Comparison of ENCODE assay signal across 8 mouse cellular contexts in the genomic region with DNA sequence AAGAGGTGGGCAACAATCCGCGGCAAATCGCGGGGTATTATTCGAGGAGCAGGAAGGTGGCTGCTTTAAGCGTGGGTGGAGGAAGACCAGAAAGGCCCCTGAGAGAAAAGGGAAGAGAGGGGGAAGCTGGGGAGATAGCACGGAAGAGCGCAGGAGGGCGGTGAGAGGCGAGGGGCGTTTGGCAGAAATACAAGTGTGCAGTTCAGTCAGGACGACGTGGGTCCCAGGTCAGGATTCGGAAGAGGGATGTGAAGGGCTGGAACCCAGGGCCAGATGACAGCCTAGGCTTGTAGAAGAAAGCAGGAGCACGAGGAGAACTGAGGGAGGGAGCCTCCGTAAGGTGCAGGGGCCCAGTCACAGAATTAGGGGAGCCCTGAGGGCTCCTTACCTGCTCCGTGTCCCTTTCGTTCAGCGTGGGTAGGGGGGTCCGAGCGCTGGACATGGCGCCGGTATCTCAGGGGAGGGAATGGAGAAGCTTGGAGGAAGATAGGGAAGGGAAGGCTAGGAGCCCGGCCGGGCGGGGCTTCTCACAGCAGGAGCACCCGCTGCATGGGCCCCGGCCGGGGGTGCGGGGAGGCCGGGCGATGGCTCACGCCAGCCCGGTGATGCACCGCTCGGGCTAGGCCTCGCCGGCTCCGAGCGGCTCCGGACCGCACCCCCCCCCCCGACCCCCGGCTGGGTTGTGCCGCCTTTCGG. TPM values are rescaled to one million over a fixed set of nuclear protein-coding genes. Genes with fewer than 3 reads are reported as not detected.
DNase-seq lines count a peak whose midpoint lies in the region; ATAC-seq and TF ChIP-seq lines count a peak whose summit lies in the region.

No protein-coding gene starts in this region.

- peak overlapping the region; percentile 91 for H3K27ac ChIP-seq in heart, embryonic 13.5 days (replicated peaks)
- H3K27ac ChIP-seq in hindbrain, embryonic 13.5 days, result peak overlapping the region; percentile 89
- peak overlapping the region; percentile 91 for H3K27ac ChIP-seq in lung, embryonic 15.5 days
- H3K27ac ChIP-seq in stomach, postnatal 0 days (replicated peaks), result peak overlapping the region; percentile 96

- ATAC-seq in heart, embryonic 13.5 days (ENCODE audit: extremely low read depth, insufficient number of reproducible peaks, low FRiP score, low TSS enrichment), result no peak
- ATAC-seq in hindbrain, embryonic 13.5 days (ENCODE audit: low FRiP score), result peak; percentile 88
- no peak; the same call in 1 of the 2 replicates for ATAC-seq in lung, embryonic 15.5 days (ENCODE audit: borderline replicate concordance, extremely low read depth, low FRiP score, low TSS enrichment)
- ATAC-seq in stomach, postnatal 0 days (ENCODE audit: low FRiP score, low TSS enrichment), result peak; percentile 69; the same call in 1 of the 2 replicates

- peak overlapping the region; percentile 97 for H3K4me3 ChIP-seq in heart, embryonic 13.5 days
- peak overlapping the region; percentile 68 for H3K4me3 ChIP-seq in C2C12 (ENCODE audit: insufficient read depth, poor library complexity, severe bottlenecking)
- peak overlapping the region; percentile 93 for H3K4me3 ChIP-seq in hindbrain, embryonic 13.5 days
- H3K4me3 ChIP-seq in lung, embryonic 15.5 days, result peak overlapping the region; percentile 87
- H3K4me3 ChIP-seq in stomach, postnatal 0 days (ENCODE audit: low read depth, low read length), result peak overlapping the region; percentile 89

- H3K79me3 ChIP-seq in C2C12 (ENCODE audit: low read depth), result peaks cover 52% of the 10 kb centered on the region

- intact Hi-C loops in heart, postnatal 25 days (cut with DNase I), result loop anchor here (2.0 to 10.0 kb wide), 4 partner anchors 30 to 276 kb away; a partner anchor contains a TSS

- H3K4me1 ChIP-seq in heart, embryonic 13.5 days, result peaks cover 53% of the 10 kb centered on the region
- peaks cover 52% of the 10 kb centered on the region for H3K4me1 ChIP-seq in hindbrain, embryonic 13.5 days (replicated peaks)
- peaks cover 36% of the 10 kb centered on the region for H3K4me1 ChIP-seq in lung, embryonic 15.5 days
- H3K4me1 ChIP-seq in stomach, postnatal 0 days (replicated peaks; ENCODE audit: control insufficient read depth, insufficient read depth), result peaks cover 11% of the 10 kb centered on the region

- peak overlapping the region; percentile 93 for H3K4me2 ChIP-seq in heart, embryonic 13.5 days
- H3K4me2 ChIP-seq in hindbrain, embryonic 13.5 days, result peak overlapping the region; percentile 98
- peak overlapping the region; percentile 87 for H3K4me2 ChIP-seq in lung, embryonic 15.5 days
- peak overlapping the region; percentile 91 for H3K4me2 ChIP-seq in stomach, postnatal 0 days (replicated peaks; ENCODE audit: low read depth)

- no peak for DNase-seq in heart, postnatal 25 days (ENCODE audit: low spot score)
- DNase-seq in c-Kit-positive CD71-positive TER-119-positive erythroid progenitor cells, embryonic 14.5 days (ENCODE audit: low spot score), result peak; percentile 39
- DNase-seq in stomach, postnatal 0 days (ENCODE audit: low spot score), result no peak
- no peak for DNase-seq in urinary bladder, postnatal 4 days (ENCODE audit: low spot score in 2 of 2)

- H3K27me3 ChIP-seq in heart, embryonic 13.5 days (replicated peaks), result no peaks in the 10 kb centered on the region
- H3K27me3 ChIP-seq in C2C12 (ENCODE audit: control insufficient read depth, insufficient read depth, insufficient read length), result no peaks in the 10 kb centered on the region
- H3K27me3 ChIP-seq in hindbrain, embryonic 13.5 days, result no peaks in the 10 kb centered on the region
- H3K27me3 ChIP-seq in lung, embryonic 15.5 days, result no peaks in the 10 kb centered on the region
- H3K27me3 ChIP-seq in stomach, postnatal 0 days (ENCODE audit: control insufficient read depth, insufficient read depth, low read length), result no peaks in the 10 kb centered on the region

- no peaks in the 10 kb centered on the region for H3K36me3 ChIP-seq in heart, embryonic 13.5 days
- H3K36me3 ChIP-seq in C2C12 (ENCODE audit: control insufficient read depth, insufficient read depth), result peaks cover 16% of the 10 kb centered on the region
- no peaks in the 10 kb centered on the region for H3K36me3 ChIP-seq in hindbrain, embryonic 13.5 days
- H3K36me3 ChIP-seq in lung, embryonic 15.5 days, result no peaks in the 10 kb centered on the region
- no peaks in the 10 kb centered on the region for H3K36me3 ChIP-seq in stomach, postnatal 0 days (ENCODE audit: control insufficient read depth, insufficient read depth, low read length)

- WGBS in heart, embryonic 13.5 days, result under 1% methylated on average over 36 of the region's 46 CpGs
- WGBS in hindbrain, embryonic 13.5 days, result under 1% methylated on average over 32 of the region's 46 CpGs
- 1% methylated on average over 27 of the region's 46 CpGs for WGBS in lung, embryonic 15.5 days
- WGBS in stomach, postnatal 0 days, result under 1% methylated on average over 29 of the region's 46 CpGs

- no peaks in the 10 kb centered on the region for H3K9me3 ChIP-seq in heart, embryonic 13.5 days
- no peaks in the 10 kb centered on the region for H3K9me3 ChIP-seq in hindbrain, embryonic 13.5 days
- H3K9me3 ChIP-seq in lung, embryonic 15.5 days, result no peaks in the 10 kb centered on the region
- H3K9me3 ChIP-seq in stomach, postnatal 0 days (ENCODE audit: control insufficient read depth, low read length), result no peaks in the 10 kb centered on the region

- peaks cover 52% of the 10 kb centered on the region for H3K79me2 ChIP-seq in C2C12 (ENCODE audit: control insufficient read depth, insufficient read depth)

- no peak for TF ChIP-seq EP300 in stomach, postnatal 0 days (optimal IDR thresholded peaks at IDR 0.05)

- TF ChIP-seq CTCF in C2C12 (IDR thresholded peaks at IDR 0.05; ENCODE audit: control insufficient read depth, insufficient read depth, insufficient read length), result no peak
- TF ChIP-seq CTCF in stomach, postnatal 0 days (IDR thresholded peaks at IDR 0.05; ENCODE audit: low read depth), result no peak

- peak overlapping the region; percentile 76 for H3ac ChIP-seq in C2C12 (ENCODE audit: control insufficient read depth, insufficient read length, low read depth)

- H3K9ac ChIP-seq in heart, embryonic 13.5 days, result peak overlapping the region; percentile 99
- H3K9ac ChIP-seq in hindbrain, embryonic 13.5 days, result peak overlapping the region; percentile 98
- H3K9ac ChIP-seq in lung, embryonic 15.5 days, result peak overlapping the region; percentile 97
- peak overlapping the region; percentile 99 for H3K9ac ChIP-seq in stomach, postnatal 0 days (ENCODE audit: low read length)

TF ChIP-seq in C2C12, 6 proteins besides CTCF, POLR2A, EP300 and RAD21:
- TF ChIP-seq MYOD1 (IDR thresholded peaks at IDR 0.05; ENCODE audit: control insufficient read depth, insufficient read length, low read depth), result no peak
- TF ChIP-seq CEBPB (IDR thresholded peaks at IDR 0.05; ENCODE audit: low read depth), result no peak

RNA-seq across cellular contexts. Expression of a gene that starts 0.7 kb away (rescaled TPM):
- polyA plus RNA-seq in heart, embryonic 13.5 days (2015; fragmentation: Nextera tagmentation; extraction: Ambion mirVana), result 27.3 and 28.8 TPM in 2 replicates
- total RNA-seq in heart, postnatal 25 days (2021), result 10 to 100 TPM; 49.4 to 55.3 TPM
- 27.2 TPM for polyA plus RNA-seq in C2C12 (2012; fragmentation: generic; extraction: Trizol)
- 40.9 and 42.5 TPM in 2 replicates for polyA plus RNA-seq in hindbrain, embryonic 13.5 days (2015; fragmentation: Nextera tagmentation; extraction: Ambion mirVana)
- 42.9 and 49.0 TPM in 2 replicates for polyA plus RNA-seq in lung, embryonic 15.5 days (2015; fragmentation: Nextera tagmentation; extraction: Ambion mirVana)
- polyA plus RNA-seq in stomach, postnatal 0 days (2015; fragmentation: Nextera tagmentation; extraction: Ambion mirVana), result 44.7 and 56.0 TPM in 2 replicates

RNA-seq across cellular contexts. Expression of a gene that starts 41.9 kb away (rescaled TPM):
- 18.8 and 22.3 TPM in 2 replicates for polyA plus RNA-seq in heart, embryonic 13.5 days (2015; fragmentation: Nextera tagmentation; extraction: Ambion mirVana)
- total RNA-seq in heart, postnatal 25 days (2021), result 10 to 100 TPM; 14.1 to 17.5 TPM
- polyA plus RNA-seq in C2C12 (2012; fragmentation: generic; extraction: Trizol), result 21.6 TPM
- 34.0 and 42.7 TPM in 2 replicates for polyA plus RNA-seq in hindbrain, embryonic 13.5 days (2015; fragmentation: Nextera tagmentation; extraction: Ambion mirVana)
- 27.9 and 28.3 TPM in 2 replicates for polyA plus RNA-seq in lung, embryonic 15.5 days (2015; fragmentation: Nextera tagmentation; extraction: Ambion mirVana)
- polyA plus RNA-seq in stomach, postnatal 0 days (2015; fragmentation: Nextera tagmentation; extraction: Ambion mirVana), result 13.5 and 14.2 TPM in 2 replicates

Comparison
In these comparisons a context has a peak if more than half of its experiments do, and no peak if none do; other contexts are left out.
1. ATAC-seq: peak in hindbrain, embryonic 13.5 days (single experiment) and stomach, postnatal 0 days (single experiment); none in heart, embryonic 13.5 days (single experiment) and lung, embryonic 15.5 days (single experiment).
2. Peak in every context shown above with its lines, with median percentiles within 50 percentile points of each other: H3K27ac ChIP-seq, H3K4me2 ChIP-seq, H3K4me3 ChIP-seq and H3K9ac ChIP-seq.